Mouse (Mus musculus) erythroblast, embryonic 14.5 days (primary cell): Measurements from ENCODE around the gene Fcer2a.

ENCODE experiments used
- GATA1 ChIP-seq: IDR thresholded peaks from 2 replicates; pipeline ENCODE4 v1.6.1; 2012; ENCODE audit warnings: low read length, inconsistent platforms, mixed read lengths
- TAL1 ChIP-seq: IDR thresholded peaks from 3 replicates; pipeline ENCODE4 v1.6.1; 2012; ENCODE audit warnings: low read length, inconsistent platforms, mixed read lengths

DNA sequence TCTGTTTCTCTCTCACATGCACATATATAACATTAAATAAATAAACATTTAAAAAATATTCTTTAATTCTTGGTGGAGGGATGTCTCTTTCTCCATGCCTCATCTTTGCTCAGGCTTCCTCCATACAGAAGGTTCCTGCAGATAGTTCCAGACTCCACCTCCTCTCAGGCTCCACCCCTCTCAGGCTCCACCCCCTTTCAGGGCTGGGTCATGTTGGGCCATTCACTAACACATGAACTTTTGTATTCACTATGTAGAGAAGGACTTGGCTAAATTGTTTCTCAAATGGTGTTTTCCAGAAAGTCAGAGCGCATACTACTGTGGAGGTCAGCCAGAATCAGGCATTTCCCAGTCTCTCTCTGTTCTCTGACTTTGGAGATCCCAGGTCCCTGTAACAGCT lies 7.5 kb upstream of the Fcer2a start:
- TF ChIP-seq GATA1 = no peak
- no peak for TF ChIP-seq TAL1
